Mouse (Mus musculus): ENCODE measurements around the gene Ing5.
"Not testable (repeated sequence)": the region's sequence is repeated elsewhere in the genome, so short reads cannot be mapped to it uniquely, and the experiment has no call there.

The Ing5 gene

GRCm38 (mm10) chr1:93861048-93861447 is 57.3 kb downstream of the Ing5 start, which contains the start of gene Gal3st2:
Gal3st2 (plus strand) TSS chr1:93861306.
- DNase-seq (ENCODE audit: low spot score in 2 of 2): not testable (repeated sequence)

Measured in natural killer cell, adult 2 months (primary cell).